Comparison of ENCODE assay signal across 20 mouse cellular contexts in the genomic region with DNA sequence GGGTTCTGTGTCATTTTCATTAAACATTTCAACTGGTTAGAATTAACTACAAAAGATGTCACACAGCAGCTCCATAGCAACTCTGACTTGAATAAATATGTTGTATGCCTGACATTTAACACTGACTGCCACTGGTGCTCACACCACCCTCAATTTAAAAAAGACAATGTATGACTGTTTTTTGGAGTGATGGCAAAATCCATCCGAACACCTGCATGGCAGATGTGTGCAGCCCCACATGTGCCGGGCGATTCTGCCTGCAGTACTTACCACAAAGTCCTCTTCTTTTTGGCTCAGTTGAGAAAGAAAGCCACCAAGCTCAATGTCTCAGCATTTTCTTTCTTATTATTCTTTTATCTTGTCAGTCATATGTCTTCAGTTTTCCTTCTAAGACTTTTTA.
A peak's percentile ranks its signal among the peaks of the same experiment; 100 is the strongest.
DNase-seq lines count a peak whose midpoint lies in the region; ATAC-seq and TF ChIP-seq lines count a peak whose summit lies in the region.
"Had no signal": no experiment of that assay in that cellular context is flagged by ENCODE, and none has a peak within 500 bp of the region (broad histone marks: within the 10 kb centered on the region; RNA-seq: fewer than 3 reads in every experiment).

No protein-coding gene starts in this region.

- no peak overlapping the region for H3K9ac ChIP-seq in hindbrain, embryonic 13.5 days
- no peak overlapping the region for H3K9ac ChIP-seq in embryonic facial prominence, embryonic 14.5 days (ENCODE audit: low read depth, low read length)
- H3K9ac ChIP-seq: forebrain, embryonic 12.5 days; hindbrain, embryonic 14.5 days; liver, postnatal 0 days had no signal

- H3K4me1 ChIP-seq in hindbrain, embryonic 10.5 days (replicated peaks), result no peaks in the 10 kb centered on the region
- no peaks in the 10 kb centered on the region for H3K4me1 ChIP-seq in hindbrain, embryonic 13.5 days (replicated peaks)
- H3K4me1 ChIP-seq in embryonic facial prominence, embryonic 14.5 days (ENCODE audit: control insufficient read depth, insufficient read depth, low read length), result no peaks in the 10 kb centered on the region
- peaks cover 9% of the 10 kb centered on the region for H3K4me1 ChIP-seq in thymus, adult 2 months (replicated peaks; ENCODE audit: control insufficient read depth, insufficient read depth, low read length)
- H3K4me1 ChIP-seq in midbrain, embryonic 10.5 days, result no peaks in the 10 kb centered on the region
- H3K4me1 ChIP-seq: forebrain, embryonic 12.5 days had no signal

- peak; percentile 7 for DNase-seq in hindbrain, embryonic 10.5 days (ENCODE audit: low spot score)
- peak; percentile 24 for DNase-seq in embryonic facial prominence, embryonic 14.5 days (ENCODE audit: low spot score)
- peak; percentile 57 for DNase-seq in thymus, adult 2 months
- no peak for DNase-seq in gastrocnemius, postnatal 25 days
- no peak for DNase-seq in midbrain, embryonic 10.5 days (ENCODE audit: low spot score)
- DNase-seq in adrenal gland, adult 8-10 months, result no peak
- DNase-seq: adrenal gland, postnatal 36 days; cerebellum, adult 18-20 months; cerebellum, postnatal 36 days; gastrocnemius, postnatal 14 days; heart, adult 2 months; kidney, adult 9 months; kidney, postnatal 25 days; liver, postnatal 0 days; lung, postnatal 10 days; midbrain, embryonic 14.5 days; retina, postnatal 1 day had no signal

- 75% methylated on average over 3 of the region's 3 CpGs for WGBS in hindbrain, embryonic 10.5 days
- 75% methylated on average over 3 of the region's 3 CpGs for WGBS in hindbrain, embryonic 13.5 days
- WGBS in embryonic facial prominence, embryonic 14.5 days, result 33% methylated on average over 3 of the region's 3 CpGs
- 6% methylated on average over 3 of the region's 3 CpGs for WGBS in thymus, adult 2 months
- WGBS in midbrain, embryonic 10.5 days, result 87% methylated on average over 3 of the region's 3 CpGs

- H3K4me2 ChIP-seq in hindbrain, embryonic 13.5 days, result no peak overlapping the region
- no peak overlapping the region for H3K4me2 ChIP-seq in embryonic facial prominence, embryonic 14.5 days (ENCODE audit: low read depth, low read length)
- H3K4me2 ChIP-seq: forebrain, embryonic 12.5 days; hindbrain, embryonic 14.5 days had no signal

- no peak for TF ChIP-seq CTCF in thymus, adult 2 months (IDR thresholded peaks at IDR 0.05; ENCODE audit: borderline replicate concordance, control insufficient read depth, extremely low read depth, insufficient read depth, low read length, poor library complexity)

- H3K27ac ChIP-seq in hindbrain, embryonic 10.5 days, result no peak overlapping the region
- no peak overlapping the region for H3K27ac ChIP-seq in hindbrain, embryonic 13.5 days
- H3K27ac ChIP-seq in embryonic facial prominence, embryonic 14.5 days (replicated peaks; ENCODE audit: low read depth, low read length), result no peak overlapping the region
- H3K27ac ChIP-seq in thymus, adult 2 months (ENCODE audit: control insufficient read depth, insufficient read depth, low read length), result peak overlapping the region; percentile 96
- no peak overlapping the region for H3K27ac ChIP-seq in midbrain, embryonic 10.5 days (replicated peaks)
- H3K27ac ChIP-seq: forebrain, embryonic 12.5 days; heart, adult 2 months; hindbrain, embryonic 14.5 days had no signal

- H3K27me3 ChIP-seq in hindbrain, embryonic 10.5 days (ENCODE audit: insufficient read depth, poor library complexity, severe bottlenecking), result no peaks in the 10 kb centered on the region
- no peaks in the 10 kb centered on the region for H3K27me3 ChIP-seq in hindbrain, embryonic 13.5 days
- H3K27me3 ChIP-seq in embryonic facial prominence, embryonic 14.5 days (replicated peaks; ENCODE audit: control insufficient read depth, insufficient read depth, low read length), result no peaks in the 10 kb centered on the region
- no peaks in the 10 kb centered on the region for H3K27me3 ChIP-seq in thymus, adult 2 months (ENCODE audit: control insufficient read depth, insufficient read depth, low read length)
- H3K27me3 ChIP-seq in midbrain, embryonic 10.5 days (ENCODE audit: low read depth, poor library complexity, severe bottlenecking), result no peaks in the 10 kb centered on the region
- H3K27me3 ChIP-seq: forebrain, embryonic 12.5 days had no signal

- ATAC-seq in hindbrain, embryonic 13.5 days (ENCODE audit: low FRiP score), result no peak
- no peak for ATAC-seq in embryonic facial prominence, embryonic 14.5 days (ENCODE audit: low read depth)
- ATAC-seq: liver, postnatal 0 days had no signal

- H3K36me3 ChIP-seq in hindbrain, embryonic 10.5 days, result no peaks in the 10 kb centered on the region
- H3K36me3 ChIP-seq in hindbrain, embryonic 13.5 days, result no peaks in the 10 kb centered on the region
- no peaks in the 10 kb centered on the region for H3K36me3 ChIP-seq in embryonic facial prominence, embryonic 14.5 days (ENCODE audit: control insufficient read depth, insufficient read depth, low read length)
- H3K36me3 ChIP-seq in thymus, adult 2 months (ENCODE audit: control insufficient read depth, insufficient read depth, low read length), result no peaks in the 10 kb centered on the region
- no peaks in the 10 kb centered on the region for H3K36me3 ChIP-seq in midbrain, embryonic 10.5 days
- H3K36me3 ChIP-seq: forebrain, embryonic 12.5 days had no signal

- no peaks in the 10 kb centered on the region for H3K9me3 ChIP-seq in hindbrain, embryonic 10.5 days
- no peaks in the 10 kb centered on the region for H3K9me3 ChIP-seq in hindbrain, embryonic 13.5 days
- H3K9me3 ChIP-seq in embryonic facial prominence, embryonic 14.5 days (ENCODE audit: control insufficient read depth, low read length), result no peaks in the 10 kb centered on the region
- H3K9me3 ChIP-seq in midbrain, embryonic 10.5 days (replicated peaks), result no peaks in the 10 kb centered on the region
- H3K9me3 ChIP-seq: forebrain, embryonic 12.5 days had no signal

- no peak overlapping the region for H3K4me3 ChIP-seq in hindbrain, embryonic 10.5 days
- no peak overlapping the region for H3K4me3 ChIP-seq in hindbrain, embryonic 13.5 days
- H3K4me3 ChIP-seq in embryonic facial prominence, embryonic 14.5 days (ENCODE audit: low read depth, low read length), result no peak overlapping the region
- H3K4me3 ChIP-seq in thymus, adult 2 months (ENCODE audit: control insufficient read depth, insufficient read depth, low read length), result no peak overlapping the region
- H3K4me3 ChIP-seq in midbrain, embryonic 10.5 days, result no peak overlapping the region
- H3K4me3 ChIP-seq: forebrain, embryonic 12.5 days; heart, adult 2 months had no signal

- TF ChIP-seq POLR2A in thymus, adult 2 months (IDR thresholded peaks at IDR 0.05; ENCODE audit: control insufficient read depth, extremely low read depth, insufficient read depth, low read length, poor library complexity), result no peak

Comparison
In these comparisons a context has a peak if more than half of its experiments do, and no peak if none do; other contexts are left out.
1. DNase-seq: peak in hindbrain, embryonic 10.5 days (single experiment), embryonic facial prominence, embryonic 14.5 days (single experiment) and thymus, adult 2 months (single experiment); none in gastrocnemius, postnatal 25 days (single experiment), midbrain, embryonic 10.5 days (single experiment) and adrenal gland, adult 8-10 months (single experiment).